Mouse (Mus musculus): ENCODE results near the gene Olfr1116.
"Not testable (repeated sequence)": the region's sequence is repeated elsewhere in the genome, so short reads cannot be mapped to it uniquely, and the experiment has no call there.

Gene Olfr1116

GRCm38 (mm10) chr2:87267234-87267633, at the start of gene Olfr1116:
Gene Olfr1116 (plus strand): TSS chr2:87267534.
- DNase-seq (ENCODE audit: low spot score in 2 of 2) = no peak

- DNase-seq (ENCODE audit: low spot score in 2 of 2) = no peak
Observed at GRCm38 (mm10) chr2:87247713-87248112, 19.6 kb upstream of the Olfr1116 start, which contains the start of gene Olfr1115. Gene Olfr1115 (plus strand): TSS chr2:87248013.

- DNase-seq (ENCODE audit: low spot score in 2 of 2) = not testable (repeated sequence)
Observed at GRCm38 (mm10) chr2:87293977-87294376, 26.6 kb downstream of the Olfr1116 start.

GRCm38 (mm10) chr2:87307281-87307680, 39.9 kb downstream of the Olfr1116 start, which contains the start of gene Olfr1118:
Gene Olfr1118 (plus strand): TSS chr2:87307581.
- no peak for DNase-seq (ENCODE audit: low spot score in 2 of 2)

Data from urinary bladder, adult 18-20 months (tissue).